ENCODE assay signal across 8 mouse cellular contexts in the genomic region with DNA sequence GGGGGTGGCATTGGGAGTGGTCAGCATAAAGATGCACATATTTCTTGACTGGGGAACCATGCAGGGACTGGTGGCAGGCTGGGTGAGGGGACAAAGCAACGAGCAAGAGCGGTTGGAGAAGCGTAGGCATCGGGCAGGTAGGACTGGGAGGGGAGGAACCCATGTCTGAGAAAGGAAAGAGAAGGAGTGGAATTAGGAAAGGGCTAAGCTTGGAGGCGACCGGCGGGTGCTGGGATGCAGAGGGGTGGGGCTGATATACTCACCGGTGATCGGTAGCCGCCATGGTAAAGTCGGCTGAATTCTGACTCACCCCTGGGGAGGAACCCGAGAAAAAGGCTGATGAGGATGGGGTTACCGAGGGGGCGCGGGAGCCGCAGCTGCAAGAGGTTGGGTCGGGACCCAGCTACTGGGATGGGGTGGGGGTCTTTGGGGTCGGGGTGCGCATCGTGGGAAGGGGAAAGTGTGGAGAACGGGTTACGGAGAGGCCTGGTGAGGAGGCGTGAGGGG. TPM values are rescaled to one million over a fixed set of nuclear protein-coding genes. Genes with fewer than 3 reads are reported as not detected.
DNase-seq lines count a peak whose midpoint lies in the region; ATAC-seq lines count a peak whose summit lies in the region.

A gene (plus strand): TSS at position 51 of the 507 bp plus-strand sequence.

- under 1% methylated on average over 23 of the region's 23 CpGs for WGBS in large intestine, adult 2 months

- H3K4me1 ChIP-seq in brown adipose tissue, adult 24 weeks (ENCODE audit: control insufficient read depth, insufficient read depth, insufficient read length, low read length), result peaks cover 7% of the 10 kb centered on the region

- peak within 1 kb of the TSS; percentile 63 for H3K27ac ChIP-seq in brown adipose tissue, adult 24 weeks (replicated peaks; ENCODE audit: low read depth, low read length)

- no peak for ATAC-seq in megakaryocyte-erythroid progenitor cell, adult 5-6 weeks (replicated peaks; ENCODE audit: low FRiP score, low TSS enrichment, poor library complexity, severe bottlenecking)

- H3K4me3 ChIP-seq in brown adipose tissue, adult 24 weeks (ENCODE audit: insufficient read depth, low read depth, low read length), result peak within 1 kb of the TSS; percentile 75

- peak; percentile 42 for DNase-seq in spleen, adult 12 weeks (ENCODE audit: low spot score)
- DNase-seq in spleen, adult 18-20 months, result no peak
- DNase-seq in gonadal fat pad, adult 2 months (ENCODE audit: low read depth), result no peak
- DNase-seq in large intestine, adult 2 months (ENCODE audit: low read depth, low spot score), result no peak
- DNase-seq in right cerebral cortex, postnatal 10 days (ENCODE audit: low spot score in 2 of 2), result no peak
- no peak for DNase-seq in ovary, adult 18-20 months (ENCODE audit: low spot score)

RNA-seq across cellular contexts. Expression of the gene that starts here (rescaled TPM):
- 51.9 and 57.6 TPM in 2 replicates for polyA plus RNA-seq in brown adipose tissue, adult 24 weeks (2012; ENCODE audit: insufficient read depth, insufficient read length, missing spikeins)
- polyA plus RNA-seq in gonadal fat pad, adult 2 months (2012; rRNA removed), result 43.1 and 46.2 TPM in 2 replicates
- 26.0 and 30.7 TPM in 2 replicates for polyA plus RNA-seq in large intestine, adult 2 months (2012; rRNA removed)
- total RNA-seq in megakaryocyte-erythroid progenitor cell, adult 5-6 weeks (2014; fragmentation: Nextera tagmentation), result 34.8 and 39.0 TPM in 2 replicates
- 41.6 and 44.5 TPM in 2 replicates for total RNA-seq in megakaryocyte-erythroid progenitor cell, adult 5-6 weeks (2017)
